Mouse (Mus musculus): ENCODE measurements around the gene Lmtk3. TPM values are rescaled to one million over a fixed set of nuclear protein-coding genes. Genes with fewer than 3 reads are reported as not detected.

Lmtk3 gene
- polyA plus RNA-seq, 1 experiment from 2014 or later: 32.3 TPM

- Histone ChIP-seq H3K9me3 (ENCODE audit: control insufficient read depth, low read length) (no peaks in the 10 kb centered on the region), H3K4me1 (ENCODE audit: control insufficient read depth, insufficient read depth, low read length) (peaks cover 13% of the 10 kb centered on the region), H3K4me2 (ENCODE audit: low read depth, low read length) (no peak overlapping the region), H3K27ac (ENCODE audit: low read depth, low read length) (no peak overlapping the region), H3K27me3 (ENCODE audit: control insufficient read depth, insufficient read depth, low read length) (no peaks in the 10 kb centered on the region), H3K36me3 (ENCODE audit: control insufficient read depth, insufficient read depth, low read length) (peaks cover 71% of the 10 kb centered on the region), H3K4me3 (ENCODE audit: low read depth, low read length) (no peak overlapping the region), H3K9ac (replicated peaks; ENCODE audit: low read depth, low read length) (no peak overlapping the region)
- ATAC-seq (ENCODE audit: low read depth): no peak
- WGBS: 83% methylated on average over 14 of the region's 14 CpGs
These were observed 25.9 kb downstream of the Lmtk3 start for GRCm38 (mm10) chr7:45809276-45810075.

DNA sequence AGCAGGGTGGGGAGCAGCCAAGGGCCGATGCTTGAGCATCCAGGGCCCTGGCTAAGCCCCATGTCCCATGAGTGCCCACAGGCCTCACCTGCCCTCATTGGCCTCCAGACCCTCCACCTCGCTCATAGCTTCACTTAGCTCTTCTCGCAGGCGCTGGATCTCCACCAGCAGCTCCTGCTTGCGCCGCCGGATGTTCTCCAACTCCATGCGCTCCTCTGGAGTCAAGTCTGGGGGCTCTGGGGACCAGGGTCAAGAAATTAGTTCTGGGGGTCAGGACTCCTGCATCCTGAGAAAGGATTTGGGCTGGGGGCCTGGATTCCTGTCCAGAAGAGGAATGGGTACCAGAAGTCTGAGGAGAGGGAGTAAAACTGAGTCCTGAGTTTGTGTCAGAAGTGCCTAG lies 29.4 kb downstream of the Lmtk3 start:
- peaks cover 23% of the 10 kb centered on the region for H3K4me1 ChIP-seq (ENCODE audit: control insufficient read depth, insufficient read depth, low read length)
- H3K27me3 ChIP-seq (ENCODE audit: control insufficient read depth, insufficient read depth, low read length): no peaks in the 10 kb centered on the region
- H3K9ac ChIP-seq (replicated peaks; ENCODE audit: low read depth, low read length): peak overlapping the region; percentile 99
- H3K27ac ChIP-seq (ENCODE audit: low read depth, low read length): no peak overlapping the region
- ATAC-seq (ENCODE audit: low read depth): no peak
- peaks cover 49% of the 10 kb centered on the region for H3K36me3 ChIP-seq (ENCODE audit: control insufficient read depth, insufficient read depth, low read length)
- H3K4me2 ChIP-seq (ENCODE audit: low read depth, low read length): peak overlapping the region; percentile 95
- H3K9me3 ChIP-seq (ENCODE audit: control insufficient read depth, low read length): no peaks in the 10 kb centered on the region
- WGBS: 89% methylated on average over 8 of the region's 8 CpGs
- H3K4me3 ChIP-seq (ENCODE audit: low read depth, low read length): peak overlapping the region; percentile 96

- peak within 1 kb of the TSS; percentile 96 for H3K4me3 ChIP-seq (ENCODE audit: low read depth, low read length)
- WGBS: under 1% methylated on average over 79 of the region's 92 CpGs
- H3K4me1 ChIP-seq (ENCODE audit: control insufficient read depth, insufficient read depth, low read length): peaks cover 23% of the 10 kb centered on the region
- H3K36me3 ChIP-seq (ENCODE audit: control insufficient read depth, insufficient read depth, low read length): peaks cover 38% of the 10 kb centered on the region
- H3K27me3 ChIP-seq (ENCODE audit: control insufficient read depth, insufficient read depth, low read length): no peaks in the 10 kb centered on the region
- peak within 1 kb of the TSS; percentile 100 for H3K27ac ChIP-seq (ENCODE audit: low read depth, low read length)
- peak; percentile 98 for ATAC-seq (ENCODE audit: low read depth)
- peak within 1 kb of the TSS; percentile 99 for H3K9ac ChIP-seq (replicated peaks; ENCODE audit: low read depth, low read length)
- H3K4me2 ChIP-seq (ENCODE audit: low read depth, low read length): peak within 1 kb of the TSS; percentile 95
- no peaks in the 10 kb centered on the region for H3K9me3 ChIP-seq (ENCODE audit: control insufficient read depth, low read length)
These were observed 30.5 kb downstream of the Lmtk3 start, which contains the start of gene Cyth2 for GRCm38 (mm10) chr7:45813787-45814779. TSS of gene Cyth2 (minus strand) at chr7:45814581.

- Histone ChIP-seq H3K4me2 (ENCODE audit: low read depth, low read length) (peak overlapping the region; percentile 59), H3K9ac (replicated peaks; ENCODE audit: low read depth, low read length) (0 out of 2 replicates have a peak overlapping the region, but pooled peaks have one; percentile 8), H3K4me1 (ENCODE audit: control insufficient read depth, insufficient read depth, low read length) (peaks cover 23% of the 10 kb centered on the region), H3K36me3 (ENCODE audit: control insufficient read depth, insufficient read depth, low read length) (peaks cover 30% of the 10 kb centered on the region), H3K4me3 (ENCODE audit: low read depth, low read length) (peak overlapping the region; percentile 23), H3K27me3 (ENCODE audit: control insufficient read depth, insufficient read depth, low read length) (no peaks in the 10 kb centered on the region), H3K27ac (ENCODE audit: low read depth, low read length) (peak overlapping the region; percentile 61), H3K9me3 (ENCODE audit: control insufficient read depth, low read length) (no peaks in the 10 kb centered on the region)
- 5% methylated on average over 5 of the region's 5 CpGs for WGBS
- no peak for ATAC-seq (ENCODE audit: low read depth)
These were observed 31.3 kb downstream of the Lmtk3 start for GRCm38 (mm10) chr7:45814841-45815240.

DNA sequence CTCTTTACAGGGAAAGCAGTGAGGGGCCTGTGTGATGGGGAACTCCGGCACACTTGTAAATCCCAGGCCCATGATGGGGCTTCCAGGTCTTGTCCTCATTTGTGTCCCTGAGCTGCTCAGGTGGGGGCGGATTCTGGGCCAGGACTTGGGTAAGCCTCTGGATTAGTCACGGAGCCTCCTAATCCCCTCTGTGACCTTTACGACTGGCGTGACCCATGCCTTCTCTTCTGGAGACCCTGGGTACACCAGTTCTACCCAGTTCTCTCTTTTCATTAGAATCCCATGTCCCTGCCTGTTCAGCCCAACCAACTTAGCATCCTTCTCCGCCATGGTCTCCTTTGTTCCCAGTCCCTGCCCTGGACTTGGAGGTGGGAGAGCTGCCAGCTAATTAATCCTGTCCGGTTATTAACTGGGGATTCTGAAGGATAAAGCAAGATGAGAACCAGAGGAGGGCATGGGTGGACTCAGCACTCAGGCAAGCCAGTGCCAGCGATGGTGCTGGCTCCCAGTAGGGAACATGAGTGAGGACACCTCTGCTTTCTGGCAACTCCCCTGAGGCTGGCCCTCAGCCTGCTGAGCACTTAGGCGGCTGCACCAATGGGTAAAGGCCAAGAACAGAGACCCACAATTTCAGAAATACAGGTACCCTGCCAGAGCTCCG lies 31.9 kb downstream of the Lmtk3 start:
- peak overlapping the region; percentile 61 for H3K27ac ChIP-seq (ENCODE audit: low read depth, low read length)
- 0 out of 2 replicates have a peak overlapping the region, but pooled peaks have one; percentile 4 for H3K4me3 ChIP-seq (ENCODE audit: low read depth, low read length)
- ATAC-seq (ENCODE audit: low read depth): no peak
- WGBS: 46% methylated on average over 10 of the region's 10 CpGs
- no peak overlapping the region for H3K9ac ChIP-seq (replicated peaks; ENCODE audit: low read depth, low read length)
- no peaks in the 10 kb centered on the region for H3K27me3 ChIP-seq (ENCODE audit: control insufficient read depth, insufficient read depth, low read length)
- H3K36me3 ChIP-seq (ENCODE audit: control insufficient read depth, insufficient read depth, low read length): peaks cover 24% of the 10 kb centered on the region
- peaks cover 23% of the 10 kb centered on the region for H3K4me1 ChIP-seq (ENCODE audit: control insufficient read depth, insufficient read depth, low read length)
- H3K4me2 ChIP-seq (ENCODE audit: low read depth, low read length): peak overlapping the region; percentile 59
- no peaks in the 10 kb centered on the region for H3K9me3 ChIP-seq (ENCODE audit: control insufficient read depth, low read length)

GRCm38 (mm10) chr7:45815984-45816351 lies 32.4 kb downstream of the Lmtk3 start:
- peaks cover 19% of the 10 kb centered on the region for H3K36me3 ChIP-seq (ENCODE audit: control insufficient read depth, insufficient read depth, low read length)

GRCm38 (mm10) chr7:45819843-45820242 lies 36.3 kb downstream of the Lmtk3 start:
- Histone ChIP-seq H3K4me2 (ENCODE audit: low read depth, low read length) (no peak overlapping the region; the same call in 1 of the 2 replicates), H3K9ac (replicated peaks; ENCODE audit: low read depth, low read length) (no peak overlapping the region), H3K27me3 (ENCODE audit: control insufficient read depth, insufficient read depth, low read length) (no peaks in the 10 kb centered on the region), H3K9me3 (ENCODE audit: control insufficient read depth, low read length) (no peaks in the 10 kb centered on the region), H3K36me3 (ENCODE audit: control insufficient read depth, insufficient read depth, low read length) (peaks cover under 1% of the 10 kb centered on the region; the same call in 1 of the 2 replicates), H3K4me1 (ENCODE audit: control insufficient read depth, insufficient read depth, low read length) (peaks cover 7% of the 10 kb centered on the region; the same call in 1 of the 2 replicates), H3K27ac (ENCODE audit: low read depth, low read length) (no peak overlapping the region), H3K4me3 (ENCODE audit: low read depth, low read length) (no peak overlapping the region)
- no peak for ATAC-seq (ENCODE audit: low read depth)
- WGBS: 10% methylated on average over 25 of the region's 25 CpGs

More at GRCm38 (mm10) chr7:45815984-45816351, 32.4 kb downstream of the Lmtk3 start:
- WGBS: 75% methylated on average over 2 of the region's 2 CpGs
- Histone ChIP-seq H3K4me3 (ENCODE audit: low read depth, low read length) (no peak overlapping the region), H3K27ac (ENCODE audit: low read depth, low read length) (no peak overlapping the region), H3K9me3 (ENCODE audit: control insufficient read depth, low read length) (no peaks in the 10 kb centered on the region), H3K9ac (replicated peaks; ENCODE audit: low read depth, low read length) (no peak overlapping the region), H3K4me2 (ENCODE audit: low read depth, low read length) (no peak overlapping the region), H3K4me1 (ENCODE audit: control insufficient read depth, insufficient read depth, low read length) (peaks cover 23% of the 10 kb centered on the region), H3K27me3 (ENCODE audit: control insufficient read depth, insufficient read depth, low read length) (no peaks in the 10 kb centered on the region)
- ATAC-seq (ENCODE audit: low read depth): no peak

- no peak overlapping the region for H3K4me2 ChIP-seq (ENCODE audit: low read depth, low read length)
- ATAC-seq (ENCODE audit: low read depth): no peak
- no peaks in the 10 kb centered on the region for H3K4me1 ChIP-seq (ENCODE audit: control insufficient read depth, insufficient read depth, low read length)
- H3K27me3 ChIP-seq (ENCODE audit: control insufficient read depth, insufficient read depth, low read length): no peaks in the 10 kb centered on the region
- H3K9ac ChIP-seq (replicated peaks; ENCODE audit: low read depth, low read length): no peak overlapping the region
- no peak overlapping the region for H3K4me3 ChIP-seq (ENCODE audit: low read depth, low read length)
- H3K9me3 ChIP-seq (ENCODE audit: control insufficient read depth, low read length): no peaks in the 10 kb centered on the region
- H3K27ac ChIP-seq (ENCODE audit: low read depth, low read length): no peak overlapping the region
- H3K36me3 ChIP-seq (ENCODE audit: control insufficient read depth, insufficient read depth, low read length): peaks cover 6% of the 10 kb centered on the region; the same call in 1 of the 2 replicates
These were observed 37.4 kb downstream of the Lmtk3 start for GRCm38 (mm10) chr7:45820913-45821312.
